Mouse (Mus musculus) adrenal gland (tissue): Measurements from ENCODE around the gene Pex5.
"Not testable (repeated sequence)": the region's sequence is repeated elsewhere in the genome, so short reads cannot be mapped to it uniquely, and the experiment has no call there.

Source experiments
- intact Hi-C: fragments of 180-260 bp; cut with DNase I; formaldehyde crosslinking; loops from one replicate; pipeline ENCODE4 v1.15.1; 2025

Gene Pex5

DNA sequence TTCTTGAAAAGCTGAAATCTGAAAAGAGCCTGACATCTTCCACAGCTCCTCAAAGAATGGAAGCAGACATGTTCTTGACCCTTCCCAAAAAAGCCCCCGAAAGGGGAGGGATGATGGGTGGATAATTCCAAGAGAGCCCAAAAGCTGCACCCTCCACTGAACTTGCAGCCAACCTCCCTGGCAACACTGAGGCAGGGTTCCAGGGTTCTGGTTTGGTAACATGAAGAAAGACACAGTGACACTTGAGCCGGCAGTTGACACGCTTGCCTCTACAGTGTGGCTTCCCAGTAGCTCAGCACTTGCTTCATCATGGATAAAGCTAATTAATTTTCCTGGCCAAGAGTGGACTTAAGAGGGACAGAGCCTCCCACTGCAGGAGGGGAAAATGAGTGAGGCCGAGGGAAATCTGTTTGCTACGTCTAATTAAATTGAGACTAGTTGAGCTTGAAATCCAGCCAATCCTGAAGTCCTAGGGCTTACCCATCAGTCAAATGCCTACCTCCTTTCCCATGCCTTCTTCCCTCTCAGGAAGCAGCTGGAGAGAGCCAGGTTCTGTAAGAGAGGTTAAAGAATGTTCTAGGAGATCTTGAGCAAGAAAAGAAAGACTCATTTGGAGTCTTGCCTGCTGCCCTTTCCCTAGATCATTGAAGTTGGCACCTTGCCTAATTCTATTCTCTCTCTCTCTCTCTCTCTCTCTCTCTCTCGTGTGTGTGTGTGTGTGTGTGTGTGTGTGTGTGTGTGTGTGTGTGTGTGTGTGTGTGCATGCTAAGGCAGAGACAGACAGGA, 13.1 kb upstream of the Pex5 start:
- intact Hi-C loops = no loop called here

DNA sequence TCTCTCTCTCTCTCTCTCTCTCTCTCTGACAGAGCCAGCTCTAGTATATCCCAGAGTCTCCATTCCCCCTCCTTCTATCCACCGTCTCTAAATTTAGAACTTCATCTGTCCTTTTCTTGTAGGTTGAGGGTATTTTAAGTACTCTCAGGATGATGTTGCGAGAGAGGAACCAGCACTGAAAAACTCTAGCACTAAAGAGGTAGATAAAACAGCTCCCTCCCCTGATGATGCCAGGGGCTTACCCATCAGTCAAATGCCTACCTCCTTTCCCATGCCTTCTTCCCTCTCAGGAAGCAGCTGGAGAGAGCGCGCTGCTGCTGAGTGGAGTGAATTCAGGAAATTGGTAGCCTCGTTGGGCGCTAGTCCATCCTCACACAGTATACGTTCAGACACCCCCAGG, 12.4 kb upstream of the Pex5 start:
- intact Hi-C loops = no loop called here

DNA sequence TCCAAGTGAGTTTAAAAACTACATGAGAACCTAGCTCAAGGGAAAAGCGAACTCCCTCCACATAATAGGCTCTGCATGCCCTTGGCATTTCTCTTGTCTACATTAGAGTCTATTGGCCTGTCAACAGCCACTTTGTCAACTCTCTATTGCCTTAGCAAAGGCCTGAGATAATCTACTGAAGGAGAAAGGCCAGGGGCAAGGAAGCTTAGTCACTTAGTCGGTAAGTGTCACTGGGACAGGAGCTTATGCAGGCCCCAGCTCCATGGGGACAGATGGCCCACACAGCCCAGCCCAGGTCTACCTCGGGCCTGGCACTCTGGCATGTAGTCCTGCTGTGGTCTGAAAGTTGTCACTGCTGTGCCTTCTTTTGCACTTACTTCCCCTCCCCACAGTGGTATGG, 11.7 kb upstream of the Pex5 start:
- intact Hi-C loops = no loop called here

DNA sequence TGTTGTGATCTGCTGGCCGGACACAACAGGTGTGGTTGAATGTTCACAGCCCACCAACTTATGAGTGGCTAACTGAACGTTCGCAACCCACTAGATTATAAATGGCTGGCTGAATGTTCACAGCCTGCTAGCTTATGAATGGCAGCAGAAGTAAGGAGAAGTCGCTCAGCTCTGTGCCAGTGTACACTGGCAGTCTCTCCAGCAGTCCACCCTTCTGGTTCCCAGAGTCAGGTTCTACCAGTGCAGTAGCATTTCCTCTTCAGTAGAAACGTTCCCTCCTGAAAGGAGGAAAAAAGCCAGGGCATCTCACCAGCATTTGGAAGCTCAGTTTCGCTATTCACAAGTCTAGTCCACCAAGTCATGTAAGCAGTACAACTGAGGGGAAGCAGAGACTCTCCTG, 10.7 kb upstream of the Pex5 start:
- intact Hi-C loops = no loop called here

DNA sequence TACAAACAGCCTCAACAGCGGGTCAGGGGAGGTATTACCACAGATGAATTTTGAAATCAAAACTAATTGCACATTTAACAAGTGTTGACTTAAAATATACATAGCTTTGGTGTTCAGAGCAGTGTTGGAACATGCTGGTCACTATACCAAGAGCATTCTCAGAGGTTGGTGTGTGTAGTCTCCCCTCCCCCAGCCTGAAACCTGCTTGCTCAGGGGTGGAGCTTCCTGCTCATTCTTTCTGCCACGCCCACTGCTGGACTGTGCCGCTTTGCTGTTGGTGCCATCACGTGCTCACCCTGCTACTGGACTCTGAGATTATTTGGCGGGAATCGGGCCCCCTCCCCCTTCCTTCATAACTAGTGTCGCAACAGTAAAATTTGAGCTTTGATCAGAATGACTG, 10.2 kb upstream of the Pex5 start:
- intact Hi-C loops = not testable (repeated sequence)

DNA sequence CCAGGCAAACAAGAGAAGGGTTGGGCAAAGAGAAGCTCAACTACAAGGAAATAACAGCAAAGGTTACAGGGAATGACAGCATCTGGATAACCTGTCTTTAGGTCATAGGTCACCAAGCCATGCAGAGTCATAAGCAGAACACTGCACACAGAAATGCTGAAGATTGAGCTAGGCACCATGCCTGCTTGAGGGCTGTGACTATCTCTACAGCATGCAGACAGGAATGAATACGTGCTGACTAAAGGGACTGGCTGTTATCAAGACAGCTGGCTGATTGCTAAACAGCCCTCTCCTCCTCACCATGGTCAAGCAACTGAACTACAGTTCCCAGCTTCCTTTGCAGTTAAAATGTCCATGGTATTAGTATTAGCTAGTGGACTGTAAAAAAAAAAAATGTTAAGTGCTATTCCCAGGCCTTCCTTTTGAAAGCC, 9.2 kb upstream of the Pex5 start:
- intact Hi-C loops = no loop called here

DNA sequence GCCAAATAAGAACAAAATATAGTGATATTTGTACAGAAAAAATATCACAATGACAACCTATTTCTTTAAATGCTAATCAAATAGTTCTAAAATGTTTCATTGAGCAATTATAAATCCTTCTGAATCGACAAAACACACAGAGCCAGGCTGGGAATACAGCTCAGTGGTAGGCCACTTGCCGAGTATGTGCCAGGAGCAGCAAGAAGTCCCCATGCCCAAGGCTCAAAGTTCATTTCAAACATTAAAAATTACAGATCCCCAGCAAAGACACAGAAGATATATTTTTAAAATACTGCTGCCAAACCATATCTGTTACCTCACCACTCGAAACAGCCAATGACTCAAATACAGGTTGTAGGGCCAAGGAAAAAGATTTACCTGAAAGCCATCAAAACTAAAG, 3.8 kb upstream of the Pex5 start:
- intact Hi-C loops = loop anchor here (5.0 kb wide), 2 partner anchors 34 to 54 kb away; no protein-coding TSS in a partner anchor

DNA sequence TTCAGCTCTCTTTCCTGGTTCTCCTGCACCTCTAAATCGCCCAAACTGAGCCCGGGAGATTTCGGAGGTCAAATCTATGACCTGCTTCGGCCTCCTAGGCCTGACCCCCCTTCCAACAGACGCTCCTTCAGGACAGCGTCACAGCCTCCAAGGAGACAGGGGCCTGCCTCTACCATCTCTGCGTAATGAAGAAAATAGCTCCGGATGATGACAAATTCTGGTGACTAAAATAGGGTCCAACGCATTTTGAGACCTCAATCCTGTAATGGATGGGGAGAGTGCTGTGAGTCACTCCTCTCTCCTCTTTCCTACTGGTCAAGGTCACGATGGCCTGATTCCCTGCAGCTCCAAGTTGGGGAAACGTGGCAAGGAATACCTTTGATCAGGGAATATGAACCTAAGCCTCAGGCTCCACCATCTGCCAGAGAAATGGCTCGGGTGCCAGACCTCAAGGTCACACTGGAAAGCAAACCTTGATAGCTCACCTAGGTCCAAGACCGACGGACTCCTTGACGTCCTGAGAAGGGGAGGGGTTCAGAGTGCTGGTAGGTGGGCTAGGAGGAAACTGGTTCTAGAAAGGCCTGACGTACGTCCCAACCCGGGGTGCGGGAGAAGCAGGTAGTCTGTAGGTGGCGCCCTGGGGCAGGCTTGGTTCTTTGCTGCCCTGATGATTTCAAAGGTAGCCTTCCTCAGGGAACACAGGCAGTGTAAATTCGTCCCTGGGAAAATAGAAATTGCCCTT, 651 bp upstream of the Pex5 start:
- intact Hi-C loops = loop anchor here (5.0 kb wide), 2 partner anchors 37 to 57 kb away; no protein-coding TSS in a partner anchor

DNA sequence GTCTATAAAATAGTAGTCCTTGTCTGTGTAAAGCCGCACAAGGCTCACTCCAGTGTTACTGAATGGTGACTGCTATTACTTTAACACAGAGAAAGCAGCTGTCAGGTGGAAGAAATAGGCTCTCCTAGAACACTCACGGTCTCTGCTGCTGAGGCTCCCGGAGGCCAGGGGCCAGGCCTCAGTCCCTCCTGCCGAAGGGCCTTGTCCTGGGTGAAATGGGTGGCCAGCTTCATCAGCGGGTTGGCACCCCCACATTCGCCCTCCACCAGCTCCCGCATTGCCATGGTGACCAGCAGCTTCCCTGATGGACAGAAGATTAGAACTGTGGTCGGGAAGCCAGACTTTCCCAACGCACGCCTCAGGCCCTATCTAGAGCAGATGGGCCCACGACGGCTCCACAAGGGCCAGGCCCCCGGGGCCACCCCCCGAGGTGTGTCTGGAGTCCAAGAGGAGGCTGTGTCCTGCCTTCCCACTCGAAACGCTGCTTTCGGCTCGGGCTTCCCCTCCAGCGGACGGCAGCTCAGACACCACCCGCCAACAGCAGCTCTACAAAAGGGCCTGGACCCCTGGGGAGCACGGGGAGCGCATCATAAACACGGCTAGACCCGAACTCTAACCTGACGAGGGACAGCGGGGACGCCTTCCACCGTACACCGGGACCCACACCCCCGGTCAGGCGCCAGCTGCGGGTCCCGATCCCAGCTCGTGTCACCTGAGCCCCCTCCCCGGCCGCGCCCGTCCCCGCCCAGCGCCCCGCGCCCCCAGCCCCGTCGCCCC, 529 bp downstream of the Pex5 start:
- intact Hi-C loops = no loop called here

DNA sequence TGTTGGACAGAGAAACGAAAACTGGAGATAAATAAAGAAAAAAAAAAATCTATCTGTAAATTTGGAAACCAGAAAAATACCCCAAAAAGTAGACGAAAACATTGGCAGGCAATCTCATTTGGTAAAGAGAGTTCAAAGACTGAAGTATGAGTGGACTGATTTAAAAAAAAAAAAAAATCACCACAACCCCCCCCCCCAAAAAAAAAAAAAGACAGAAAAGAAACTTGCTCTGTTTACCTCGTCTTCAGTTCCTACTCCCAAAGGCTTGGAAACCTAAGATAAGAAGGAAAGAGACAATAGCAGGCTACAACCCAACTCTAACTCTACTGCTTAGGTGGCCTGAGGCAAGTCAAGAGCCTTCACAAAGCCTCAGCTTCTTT, 1.1 kb downstream of the Pex5 start:
- intact Hi-C loops = no loop called here

DNA sequence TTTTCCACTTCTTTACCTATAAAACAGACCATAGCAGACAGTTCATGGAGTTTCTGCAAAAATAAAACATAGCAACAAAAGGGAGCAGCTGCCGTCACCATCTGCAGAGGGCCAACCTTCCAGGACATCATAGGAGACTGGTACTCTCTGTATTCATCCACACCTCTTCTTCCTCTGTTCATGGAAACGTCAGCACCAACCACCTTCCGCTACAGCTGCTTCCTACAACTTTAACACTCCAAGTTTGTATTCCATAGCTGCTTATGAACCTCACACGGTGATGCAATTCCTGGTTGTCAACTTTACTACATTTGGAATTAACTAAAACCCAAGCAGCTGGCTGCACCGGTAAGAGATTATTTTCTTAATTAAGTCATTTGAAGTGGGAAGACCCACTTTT, 6.5 kb downstream of the Pex5 start:
- intact Hi-C loops = no loop called here

DNA sequence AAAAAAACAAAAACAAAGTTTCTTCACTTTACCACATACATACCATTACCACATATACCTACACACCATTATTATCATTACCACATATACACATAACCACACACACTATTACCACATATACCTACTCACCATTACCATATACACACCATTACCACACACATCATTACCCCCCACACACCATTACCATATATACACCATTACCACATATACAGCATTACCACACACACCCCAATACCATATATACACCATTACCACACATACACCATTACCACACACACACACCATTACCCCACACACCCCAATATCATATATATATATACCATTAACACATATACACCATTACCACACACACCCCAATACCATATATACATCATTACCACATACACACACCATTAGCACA, 7.7 kb downstream of the Pex5 start:
- intact Hi-C loops = no loop called here

DNA sequence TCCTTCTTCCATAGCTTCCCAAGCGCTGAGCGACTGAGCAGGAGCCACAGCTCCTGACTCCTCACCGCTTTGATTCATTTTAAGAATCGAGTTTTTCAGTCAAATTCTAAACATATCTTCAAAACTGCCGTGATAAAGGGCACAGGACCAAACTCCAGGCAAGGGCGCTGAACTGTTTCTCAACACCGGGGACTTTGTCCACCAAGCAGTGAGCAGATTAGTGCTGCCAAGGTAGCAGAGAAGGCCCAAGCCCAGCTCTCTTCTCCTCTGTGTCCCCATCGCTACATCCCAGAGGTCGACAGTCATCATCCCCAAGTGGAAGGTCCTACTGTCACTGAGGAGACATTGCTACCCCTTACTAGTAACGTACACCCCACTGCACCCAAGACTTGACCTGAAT, 8.5 kb downstream of the Pex5 start:
- intact Hi-C loops = no loop called here

DNA sequence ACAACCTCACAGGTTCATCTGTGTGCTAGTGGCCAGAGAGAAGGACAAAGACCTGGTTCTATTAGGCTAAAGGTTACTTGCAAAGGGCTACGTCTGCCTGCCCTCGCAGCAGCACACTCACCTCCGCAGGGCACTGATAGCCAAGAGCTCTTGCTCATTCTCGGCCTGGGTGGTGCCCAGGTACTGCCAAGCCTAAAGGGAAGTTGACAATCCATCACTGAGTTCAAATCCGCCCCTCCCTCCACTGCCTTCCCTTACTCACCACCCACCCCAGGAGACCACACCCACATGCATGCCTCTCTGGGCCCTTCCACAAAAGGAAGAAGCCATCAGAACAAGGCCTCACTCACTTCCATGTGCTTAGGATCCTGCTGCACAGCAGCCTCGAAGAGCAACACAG, 15.1 kb downstream of the Pex5 start:
- intact Hi-C loops = no loop called here

DNA sequence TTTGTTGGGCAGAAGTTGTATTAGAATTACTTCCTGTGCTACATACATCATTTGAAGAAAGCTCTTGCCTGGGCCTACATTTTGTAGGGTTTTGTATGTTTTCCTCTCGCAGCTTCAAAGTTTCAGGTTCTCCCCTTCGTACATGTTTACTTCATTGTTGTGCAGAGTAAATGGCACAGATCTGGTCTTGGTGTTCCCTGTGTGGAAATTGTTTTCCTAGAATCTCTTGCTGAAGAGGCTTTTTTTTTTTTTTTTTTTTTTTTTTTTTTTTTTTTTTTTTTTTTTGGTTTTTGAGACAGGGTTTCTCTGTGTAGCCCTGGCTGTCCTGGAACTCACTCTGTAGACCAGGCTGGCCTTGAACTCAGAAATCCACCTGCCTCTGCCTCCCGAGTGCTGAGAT, 19.9 kb downstream of the Pex5 start:
- intact Hi-C loops = not testable (repeated sequence)

DNA sequence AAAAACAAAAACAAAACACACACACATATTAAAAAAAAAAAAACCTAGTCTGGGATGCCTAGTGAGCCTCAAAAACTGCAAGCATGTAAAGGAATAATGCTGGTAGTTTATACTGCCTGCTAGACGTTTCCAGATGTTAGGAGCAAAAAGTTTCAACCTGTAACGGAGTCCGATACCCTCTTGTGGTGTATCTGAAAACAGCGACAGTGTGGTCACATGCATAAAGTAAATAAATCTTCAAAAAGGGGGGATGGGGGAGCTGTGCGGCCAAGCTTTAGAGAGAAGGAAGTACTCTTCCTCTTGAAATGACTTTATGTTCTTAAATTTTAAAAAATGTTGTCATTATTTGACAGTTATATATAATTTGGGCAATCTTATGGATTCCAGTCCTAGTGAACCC, 34.7 kb downstream of the Pex5 start:
- intact Hi-C loops = loop anchor here (2.0 kb wide), 1 partner anchor 115 kb away; no protein-coding TSS in a partner anchor

DNA sequence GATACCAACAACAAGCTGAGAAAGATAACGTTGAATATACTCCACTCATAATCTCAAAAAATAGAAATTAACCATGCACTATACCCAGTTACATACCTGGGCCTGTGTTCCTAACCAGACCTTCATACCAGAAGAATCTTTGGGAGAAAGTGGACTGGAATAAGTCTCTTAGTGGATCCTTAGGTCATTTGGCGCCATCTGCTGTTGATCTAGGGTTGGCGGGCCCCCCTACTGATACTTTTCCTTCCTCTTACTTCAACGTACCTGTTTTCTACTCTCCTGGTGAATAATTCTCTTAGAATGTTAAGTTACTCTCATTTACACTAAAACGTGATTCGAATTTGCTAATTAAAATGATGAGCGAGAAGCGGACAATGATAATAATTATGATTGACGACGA, 35.5 kb downstream of the Pex5 start:
- intact Hi-C loops = loop anchor here (5.0 kb wide), 1 partner anchor 447 kb away; no protein-coding TSS in a partner anchor

DNA sequence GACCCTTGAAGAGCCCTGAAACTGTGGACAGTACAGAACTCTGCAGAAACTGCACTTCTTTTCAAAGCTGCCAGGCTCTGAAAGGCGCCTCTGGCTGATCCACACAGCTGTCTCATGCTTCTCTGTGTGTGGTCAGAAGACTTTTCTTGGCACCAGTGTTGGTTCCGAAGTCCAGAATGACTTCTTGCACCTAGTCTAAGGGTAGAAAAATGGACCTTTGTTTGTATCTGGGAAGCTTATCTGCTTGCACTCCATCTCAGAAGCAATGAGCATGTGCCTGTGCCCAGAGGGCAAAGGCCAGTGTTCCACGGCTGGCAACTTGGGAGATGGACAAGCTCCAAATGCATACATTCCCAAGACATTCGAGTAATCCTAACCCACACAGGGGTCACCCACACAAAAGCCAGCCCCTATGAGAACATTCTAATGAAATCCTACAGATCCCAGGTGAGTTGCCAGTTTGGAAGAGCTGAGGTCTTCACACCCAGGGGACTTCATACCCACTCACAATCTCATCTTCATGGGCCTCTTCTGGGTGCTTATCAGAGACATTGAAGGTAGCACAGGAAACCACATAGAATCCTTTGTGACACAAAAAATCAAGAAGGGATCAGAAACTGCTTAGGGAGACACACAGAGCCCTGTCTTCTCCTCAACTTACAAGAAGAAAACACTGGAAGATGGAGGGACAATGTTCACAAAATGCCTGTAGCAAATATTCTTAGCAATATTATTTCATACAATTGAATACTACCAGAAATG, 37.2 kb downstream of the Pex5 start:
- intact Hi-C loops = loop anchor here (5.0 kb wide), 1 partner anchor 445 kb away; no protein-coding TSS in a partner anchor

DNA sequence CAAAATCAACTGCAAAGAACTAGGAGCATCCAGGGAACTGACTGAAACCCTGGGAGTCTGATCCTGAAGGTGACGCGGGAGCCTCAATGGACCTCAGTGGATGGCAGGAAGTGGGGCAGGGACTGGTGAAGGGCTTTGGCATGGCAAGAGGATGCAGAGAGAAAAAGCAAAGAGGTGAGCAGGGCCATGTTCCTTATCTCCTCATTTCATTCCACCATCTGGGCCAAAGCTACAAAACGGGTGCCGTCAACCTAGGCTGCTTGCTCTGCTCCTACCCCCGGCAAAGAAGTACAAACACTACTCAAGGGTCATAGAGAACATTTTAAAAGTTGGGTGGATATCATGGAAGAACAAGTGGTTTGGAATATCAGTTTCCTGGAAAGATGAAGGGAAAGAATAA, 38.6 kb downstream of the Pex5 start:
- intact Hi-C loops = loop anchor here (5.0 kb wide), 1 partner anchor 444 kb away; no protein-coding TSS in a partner anchor

DNA sequence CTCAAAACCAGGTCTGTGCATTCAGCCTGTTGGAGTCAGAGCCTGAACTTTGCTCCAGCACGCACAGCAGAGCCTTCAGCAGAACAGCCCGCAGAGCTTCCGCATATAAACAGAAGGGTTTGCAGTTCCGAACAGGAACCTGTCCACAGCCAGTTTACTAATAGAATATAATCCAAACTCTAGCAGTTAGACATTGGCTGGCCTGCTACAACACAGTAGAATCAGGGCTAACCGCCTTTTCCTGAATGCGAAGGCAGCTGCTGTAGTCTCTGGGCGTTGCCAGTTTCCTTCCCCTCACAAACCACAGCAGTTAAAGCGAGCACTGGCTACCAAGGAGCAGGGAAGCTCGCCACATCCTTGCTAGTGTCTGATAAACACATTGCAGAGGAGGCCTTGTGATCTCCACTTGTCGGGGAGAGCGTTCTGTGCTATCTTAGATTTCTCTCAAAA, 39.4 kb downstream of the Pex5 start:
- intact Hi-C loops = loop anchor here (5.0 kb wide), 1 partner anchor 443 kb away; no protein-coding TSS in a partner anchor

DNA sequence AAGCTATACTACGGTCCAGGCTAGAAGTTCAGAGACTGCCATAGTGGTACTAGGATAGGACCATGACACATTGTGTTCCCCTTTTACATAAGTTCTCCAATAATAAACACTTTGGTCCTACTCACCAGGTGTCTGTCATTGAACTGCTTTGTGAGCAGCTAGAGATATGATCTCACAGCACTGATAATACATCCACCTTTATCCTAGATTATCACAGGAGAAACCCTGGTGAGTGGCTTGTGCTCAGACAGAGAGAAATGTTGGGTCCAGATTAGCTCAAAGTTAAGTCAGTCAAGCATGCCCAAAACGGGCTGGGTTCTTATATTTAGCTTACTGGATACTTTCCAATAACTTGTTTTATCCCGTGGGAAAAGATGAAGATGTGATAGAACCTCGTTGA, 40.2 kb downstream of the Pex5 start:
- intact Hi-C loops = loop anchor here (5.0 kb wide), 1 partner anchor 442 kb away; no protein-coding TSS in a partner anchor
